Mouse (Mus musculus) thymus, postnatal 36 days (tissue): Measurements from ENCODE around the gene Zfp771.

ENCODE experiments used
- DNase-seq, 2 experiments: peaks; one replicate each; pipeline ENCODE4 v3.0.0; 2022; ENCODE audit warnings: mixed read lengths in 2 of 2

Gene Zfp771

GRCm38 (mm10) chr7:127287940-127288339 lies 43.9 kb downstream of the Zfp771 start:
- DNase-seq, result no peak

- DNase-seq, result no peak
Observed at GRCm38 (mm10) chr7:127289306-127289705, 45.2 kb downstream of the Zfp771 start.

- no peak for DNase-seq
Observed at GRCm38 (mm10) chr7:127290142-127290541, 46.1 kb downstream of the Zfp771 start.

GRCm38 (mm10) chr7:127296098-127296497 lies 52.0 kb downstream of the Zfp771 start, which contains the start of gene Itgal:
TSS of gene Itgal (plus strand) at chr7:127296260.
- peak; percentile 76 to 83 for DNase-seq

- DNase-seq, result peak; percentile 47 to 60
Observed at GRCm38 (mm10) chr7:127296786-127297555, 52.9 kb downstream of the Zfp771 start.

- DNase-seq, result no peak
Observed at GRCm38 (mm10) chr7:127297586-127298193, 53.6 kb downstream of the Zfp771 start.
